Mouse (Mus musculus): ENCODE data around the gene Cav2. TPM values are rescaled to one million over a fixed set of nuclear protein-coding genes. Genes with fewer than 3 reads are reported as not detected.

Gene Cav2
- total RNA-seq (2021): 10 to 100 TPM; 26.8 to 27.9 TPM
- long read RNA-seq, experiment 1, transcript Cav2-201 (3 exons, 2,733 nt): major isoform, 80 of 84 reads
- long read RNA-seq, experiment 1, partial matches to known transcripts: 4 of 84 reads
- long read RNA-seq, experiment 1, other reads (novel, unspliced or antisense): 0 of 84 reads
- long read RNA-seq, experiment 2, transcript Cav2-201 (3 exons, 2,733 nt): major isoform, 67 of 67 reads
- long read RNA-seq, experiment 2, partial matches to known transcripts: 0 of 67 reads
- long read RNA-seq, experiment 2, other reads (novel, unspliced or antisense): 0 of 67 reads

GRCm38 (mm10) chr6:17280939-17281756 is at the start of gene Cav2:
Gene Cav2, plus strand, starts transcription at chr6:17281185.
- intact Hi-C loops (cut with DNase I): no loop called here
- peak; percentile 19 to 30 for DNase-seq (ENCODE audit: low spot score in 2 of 2)

GRCm38 (mm10) chr6:17239693-17240092 is 41.3 kb upstream of the Cav2 start:
- DNase-seq (ENCODE audit: low spot score in 2 of 2): no peak
- intact Hi-C loops (cut with DNase I): no loop called here

DNA sequence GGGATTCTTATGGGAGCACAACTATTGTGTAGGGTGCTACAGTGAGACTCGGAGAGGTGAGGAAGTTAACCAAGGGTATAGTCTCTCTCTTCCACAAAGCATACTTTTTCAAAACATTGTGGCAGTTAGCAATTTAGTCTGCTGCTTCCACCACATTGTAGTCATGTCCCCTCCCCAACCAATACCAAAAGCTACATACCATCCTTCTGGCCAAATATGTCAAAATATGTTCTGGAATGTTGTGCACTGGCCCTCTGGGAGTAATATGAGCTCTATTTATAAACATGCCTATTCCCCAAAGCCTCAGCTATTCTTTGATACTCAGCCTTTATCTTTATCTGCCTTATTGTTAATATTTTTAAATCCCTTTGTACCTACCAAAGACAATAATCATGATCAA is 40.0 kb upstream of the Cav2 start:
- DNase-seq (ENCODE audit: low spot score in 2 of 2): no peak
- intact Hi-C loops (cut with DNase I): no loop called here

DNA sequence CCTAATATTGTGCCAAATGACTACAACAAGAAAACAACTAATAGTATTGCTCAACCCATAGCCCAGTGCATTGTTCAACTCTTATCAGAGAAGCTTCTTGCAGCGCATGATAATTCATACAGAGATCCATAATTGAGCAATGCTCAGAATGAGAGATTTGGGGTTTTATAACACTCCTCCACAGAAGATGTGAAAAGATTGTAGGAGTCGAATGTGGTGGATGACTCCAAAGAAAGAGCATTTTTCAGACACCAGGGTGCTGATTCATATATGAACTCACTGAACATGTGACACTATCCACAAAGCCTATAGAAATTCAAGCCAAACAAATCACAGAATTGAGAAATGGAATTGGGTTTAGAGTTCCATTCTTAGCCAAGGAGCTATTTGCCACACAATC is 34.0 kb upstream of the Cav2 start:
- intact Hi-C loops (cut with DNase I): no loop called here
- no peak for DNase-seq (ENCODE audit: low spot score in 2 of 2)

DNA sequence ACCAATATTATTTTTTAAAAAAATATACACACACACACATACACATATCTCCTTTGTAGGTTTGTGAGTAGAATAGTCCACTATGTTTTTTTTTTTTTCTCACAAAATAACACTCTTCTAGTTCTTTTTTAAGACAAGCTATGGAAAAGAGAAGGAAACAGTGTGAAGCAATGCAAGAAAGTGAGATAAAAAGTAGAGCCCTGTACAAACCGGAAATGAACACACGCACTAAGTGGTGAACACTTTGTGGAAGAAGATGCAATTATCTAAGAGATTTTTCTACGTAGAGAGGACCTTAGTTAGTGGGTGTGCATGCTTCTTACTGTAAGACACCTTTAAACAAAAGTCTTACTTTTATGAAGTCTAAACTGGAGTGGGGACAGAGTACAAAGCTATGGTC is 33.3 kb upstream of the Cav2 start:
- DNase-seq (ENCODE audit: low spot score in 2 of 2): no peak
- intact Hi-C loops (cut with DNase I): no loop called here

DNA sequence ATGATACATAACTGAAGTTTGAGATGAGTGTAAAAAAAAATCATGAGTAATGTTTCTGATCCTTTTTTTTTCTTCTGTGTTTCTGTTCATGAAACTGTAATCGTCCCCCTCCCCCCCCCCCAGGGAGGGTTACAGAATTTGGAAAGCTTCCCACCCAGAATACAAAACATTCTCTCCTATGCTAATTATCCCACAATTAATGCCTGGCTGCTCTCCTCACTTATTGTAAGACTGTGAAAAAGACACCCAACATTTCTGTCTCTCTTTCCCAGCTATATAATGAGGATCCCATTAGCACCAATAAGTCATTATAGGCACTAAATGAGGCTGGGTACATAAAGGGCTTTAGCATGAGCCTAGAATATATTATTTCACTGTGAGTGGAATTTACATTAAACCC is 32.7 kb upstream of the Cav2 start:
- intact Hi-C loops (cut with DNase I): no loop called here
- no peak for DNase-seq (ENCODE audit: low spot score in 2 of 2)

- intact Hi-C loops (cut with DNase I): no loop called here
- no peak for DNase-seq (ENCODE audit: low spot score in 2 of 2)
These were observed 29.0 kb upstream of the Cav2 start for GRCm38 (mm10) chr6:17251958-17252357.

- DNase-seq (ENCODE audit: low spot score in 2 of 2): no peak
- intact Hi-C loops (cut with DNase I): no loop called here
These were observed 22.8 kb upstream of the Cav2 start for GRCm38 (mm10) chr6:17258142-17258541.

DNA sequence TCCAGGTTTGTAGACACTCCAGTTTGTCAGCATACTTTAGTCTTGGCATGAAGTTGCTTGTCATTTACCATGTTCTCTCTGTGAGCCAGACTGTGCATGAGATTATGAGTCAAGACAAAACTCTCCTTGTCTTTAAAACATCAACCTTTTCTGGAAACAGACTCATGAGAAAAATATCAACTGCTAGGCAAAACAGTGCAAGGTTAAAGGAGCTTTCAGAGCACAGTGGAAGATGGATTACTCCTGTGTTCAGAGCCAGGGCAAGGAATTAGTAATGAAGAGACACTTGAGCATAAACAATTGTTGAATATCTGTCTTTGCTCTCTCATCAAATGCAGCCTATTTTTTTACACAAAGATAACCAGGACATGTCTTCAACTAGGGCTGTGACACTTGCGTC is 22.1 kb upstream of the Cav2 start:
- intact Hi-C loops (cut with DNase I): no loop called here
- DNase-seq (ENCODE audit: low spot score in 2 of 2): no peak

DNA sequence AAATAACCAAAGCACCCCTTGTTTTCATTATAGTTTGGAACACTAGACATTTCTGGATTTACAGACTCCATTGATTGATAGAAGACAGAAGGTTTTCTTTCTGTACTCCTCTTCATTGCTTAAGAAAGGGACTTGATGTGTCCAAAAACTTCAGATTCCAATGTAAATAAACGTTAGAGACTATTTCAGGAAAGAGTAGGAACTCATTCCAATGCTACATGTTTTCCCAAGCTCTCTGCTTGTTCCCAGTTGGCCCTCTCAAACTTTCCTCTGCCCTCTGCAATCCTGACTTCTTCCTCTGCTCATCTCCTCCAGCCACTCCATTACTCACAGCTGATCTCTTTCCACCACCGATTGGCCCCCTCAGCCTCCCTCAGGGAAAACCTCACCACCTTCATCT is 18.2 kb upstream of the Cav2 start:
- no peak for DNase-seq (ENCODE audit: low spot score in 2 of 2)
- intact Hi-C loops (cut with DNase I): no loop called here

DNA sequence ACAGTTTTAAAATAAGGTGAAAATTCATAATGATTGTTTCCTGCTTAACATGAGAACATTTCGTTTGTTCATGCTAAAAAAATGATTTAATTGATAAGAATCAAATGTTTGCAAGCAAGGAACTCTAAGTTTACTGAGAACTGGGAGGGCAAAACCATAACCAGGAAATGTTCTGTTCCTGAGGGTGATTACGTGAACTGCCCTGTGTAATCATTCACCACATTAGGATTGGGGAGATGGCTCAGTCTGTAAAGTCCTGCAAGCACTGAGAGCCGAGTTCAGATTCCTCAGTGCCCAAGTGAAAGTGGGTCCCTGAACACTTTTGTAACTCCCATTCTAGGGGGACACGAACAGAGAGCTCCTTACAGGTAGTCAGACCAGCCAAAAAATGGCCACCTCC is 15.9 kb upstream of the Cav2 start:
- intact Hi-C loops (cut with DNase I): no loop called here
- DNase-seq (ENCODE audit: low spot score in 2 of 2): no peak

GRCm38 (mm10) chr6:17266466-17266865 is 14.5 kb upstream of the Cav2 start:
- intact Hi-C loops (cut with DNase I): no loop called here
- DNase-seq (ENCODE audit: low spot score in 2 of 2): no peak

DNA sequence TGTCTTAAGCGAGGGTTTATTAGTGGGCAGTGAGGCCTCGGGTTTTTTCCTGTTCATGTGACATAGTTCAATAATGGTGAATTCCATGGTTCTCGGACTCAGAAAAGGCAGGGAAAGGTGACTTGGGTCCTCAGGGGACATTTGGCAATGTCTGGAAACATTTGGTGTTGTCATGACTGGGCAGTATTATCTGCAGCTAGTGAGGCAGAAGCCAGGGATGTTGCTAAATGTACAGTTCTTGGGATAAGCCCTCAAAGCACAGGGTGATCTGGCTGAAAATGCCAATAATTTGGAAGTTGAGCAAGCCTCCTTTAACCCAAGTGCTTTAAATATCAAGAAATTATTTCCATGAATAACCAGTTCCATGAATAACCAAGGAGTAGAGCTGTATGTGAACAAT is 2.6 kb upstream of the Cav2 start:
- no peak for DNase-seq (ENCODE audit: low spot score in 2 of 2)
- intact Hi-C loops (cut with DNase I): no loop called here

DNA sequence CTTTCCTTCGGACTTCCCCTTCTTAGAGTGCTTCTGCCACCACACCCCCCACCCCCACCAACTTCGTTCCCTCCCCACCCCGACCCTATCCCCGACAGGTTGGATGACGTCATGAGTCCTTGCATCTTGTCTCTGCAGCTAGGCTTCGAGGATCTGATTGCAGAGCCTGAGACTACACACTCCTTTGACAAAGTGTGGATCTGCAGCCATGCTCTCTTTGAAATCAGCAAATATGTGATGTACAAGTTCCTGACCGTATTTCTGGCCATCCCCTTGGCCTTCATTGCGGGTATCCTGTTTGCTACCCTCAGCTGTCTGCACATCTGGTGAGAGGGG is 740 bp downstream of the Cav2 start:
- intact Hi-C loops (cut with DNase I): no loop called here
- DNase-seq (ENCODE audit: low spot score in 2 of 2): no peak

GRCm38 (mm10) chr6:17282159-17282558 is 1.2 kb downstream of the Cav2 start:
- intact Hi-C loops (cut with DNase I): no loop called here
- no peak for DNase-seq (ENCODE audit: low spot score in 2 of 2)

DNA sequence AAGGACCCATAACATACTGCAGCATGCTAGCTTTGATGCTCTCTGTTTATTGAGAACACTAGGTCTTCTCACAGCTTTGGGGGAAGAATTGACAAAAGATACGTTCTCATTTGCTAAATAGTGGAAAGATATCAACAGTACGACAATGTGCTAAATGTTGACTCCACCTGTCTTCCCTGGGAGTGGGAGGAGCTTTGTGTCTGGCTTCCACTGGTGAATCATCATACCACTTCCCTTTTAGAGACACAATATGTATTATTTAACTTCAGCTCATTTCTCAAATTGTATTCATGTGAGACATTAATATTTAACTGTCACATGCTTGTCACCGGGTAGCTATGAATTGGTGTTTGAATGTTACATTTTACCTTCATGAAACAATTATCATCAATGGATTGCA is 2.8 kb downstream of the Cav2 start:
- intact Hi-C loops (cut with DNase I): no loop called here

DNA sequence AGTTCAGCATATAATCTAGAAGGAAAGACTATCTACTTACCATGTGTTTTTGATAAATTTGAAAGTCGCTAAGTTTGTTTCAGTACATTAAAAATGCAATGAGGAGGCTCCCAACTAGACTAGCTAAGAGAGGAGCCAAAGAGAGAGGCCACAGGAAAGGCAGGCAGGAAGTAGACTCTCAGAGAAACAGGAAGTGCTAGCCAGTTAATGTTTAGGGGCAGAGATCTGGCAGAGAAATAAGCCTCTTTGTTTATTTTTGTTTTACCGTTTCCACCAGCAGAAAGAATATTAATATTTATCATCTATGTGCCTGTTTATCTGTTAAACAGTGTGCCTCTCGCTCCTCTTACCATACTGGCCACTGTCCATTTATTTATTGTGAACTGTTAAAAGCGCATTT is 5.4 kb downstream of the Cav2 start:
- intact Hi-C loops (cut with DNase I): no loop called here
- no peak for DNase-seq (ENCODE audit: low spot score in 2 of 2)

More for the DNA sequence above, 2.8 kb downstream of the Cav2 start:
- no peak for DNase-seq (ENCODE audit: low spot score in 2 of 2)

DNA sequence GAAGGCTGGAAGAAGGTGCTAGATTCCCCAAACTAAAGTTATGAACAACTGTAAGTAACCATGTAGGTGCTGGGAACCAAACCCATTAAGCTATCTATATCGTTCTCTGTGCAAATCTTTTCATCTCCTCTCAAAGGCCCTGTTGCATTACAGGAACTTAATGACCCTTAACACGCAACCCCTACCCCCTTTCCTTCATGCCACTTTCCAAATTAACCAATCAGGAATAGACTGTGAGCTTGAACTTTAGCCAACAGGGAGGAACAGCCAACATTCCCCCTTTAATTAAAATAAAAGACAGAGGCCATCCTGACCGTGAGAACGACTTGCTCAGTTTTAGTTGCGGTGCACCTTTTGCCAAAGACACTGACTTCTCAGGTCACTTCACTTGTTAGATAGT is 14.1 kb downstream of the Cav2 start:
- DNase-seq (ENCODE audit: low spot score in 2 of 2): no peak

DNA sequence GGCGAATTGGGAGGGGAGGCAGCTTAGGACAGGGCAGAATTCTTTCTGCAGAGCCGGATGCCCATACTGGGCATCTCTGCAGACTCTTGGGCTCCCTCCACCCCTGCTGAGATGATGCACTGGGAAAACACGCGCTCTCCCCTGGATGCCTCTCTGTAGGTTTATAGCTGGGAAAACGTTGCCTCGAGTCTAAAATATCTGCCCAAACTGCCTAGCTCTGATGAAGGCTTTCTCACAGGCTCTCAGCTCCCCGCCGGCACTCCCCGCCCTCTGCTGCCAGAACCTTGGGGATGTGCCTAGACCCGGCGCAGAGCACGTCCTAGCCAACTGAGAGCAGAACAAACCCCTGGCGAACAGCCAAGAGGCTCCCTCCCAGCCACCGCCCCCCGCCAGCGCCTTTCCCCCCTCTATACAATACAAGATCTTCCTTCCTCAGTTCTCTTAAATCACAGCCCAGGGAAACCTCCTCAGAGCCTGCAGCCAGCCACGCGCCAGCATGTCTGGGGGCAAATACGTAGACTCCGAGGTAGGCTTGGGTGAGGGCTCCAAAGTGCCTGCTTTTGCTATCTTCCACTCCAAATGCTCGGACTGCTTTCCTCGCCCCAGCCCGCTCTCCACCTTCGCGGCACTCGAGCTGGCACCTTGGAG is 25.1 kb downstream of the Cav2 start, which contains the start of gene Cav1:
Cav1 (plus strand) TSS at position 382 of the 648 bp plus-strand sequence.
- DNase-seq (ENCODE audit: low spot score in 2 of 2): peak; percentile 66 to 69
- intact Hi-C loops (cut with DNase I): loop anchor here (2.0 kb wide), 1 partner anchor 199 kb away; no protein-coding TSS in a partner anchor

More for the DNA sequence above, 14.1 kb downstream of the Cav2 start:
- intact Hi-C loops (cut with DNase I): no loop called here

DNA sequence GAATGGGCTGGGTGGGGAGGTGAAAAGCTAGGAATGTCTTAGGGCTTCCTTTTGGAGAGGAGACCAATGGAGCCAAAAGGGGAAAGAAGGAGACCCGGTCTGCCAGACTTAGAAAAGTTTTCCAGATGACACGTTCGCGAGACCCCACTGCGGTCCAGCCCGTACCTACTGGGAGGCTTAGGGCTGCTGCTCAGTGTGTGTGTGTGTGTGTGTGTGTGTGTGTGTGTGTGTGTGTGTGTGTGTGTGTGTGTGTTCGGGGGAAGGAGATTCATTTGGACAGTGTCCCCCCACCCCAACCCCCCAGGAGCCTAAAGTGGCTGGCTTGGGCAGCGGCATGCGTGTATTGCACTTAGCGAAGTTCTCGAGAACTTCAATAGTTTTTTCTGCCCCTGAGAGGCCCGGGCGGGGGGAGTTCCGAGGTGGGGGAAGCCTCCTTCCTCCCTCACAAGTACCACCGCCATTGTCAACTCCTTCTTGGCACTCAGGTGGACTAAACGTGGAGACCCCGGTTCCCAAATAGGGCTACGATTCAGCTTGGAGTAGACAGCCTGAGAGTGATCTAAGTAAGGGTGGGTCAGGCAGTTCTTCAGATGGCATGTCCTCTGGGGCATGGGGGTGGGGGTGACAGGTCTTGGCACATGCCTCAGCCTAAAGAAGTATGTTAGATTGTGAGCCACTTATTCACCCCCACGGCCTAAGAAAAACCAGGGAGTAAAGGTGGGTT is 25.8 kb downstream of the Cav2 start:
- no peak for DNase-seq (ENCODE audit: low spot score in 2 of 2)
- intact Hi-C loops (cut with DNase I): loop anchor here (2.0 kb wide), 1 partner anchor 200 kb away; no protein-coding TSS in a partner anchor

Data from left cerebral cortex, postnatal 14 days (tissue).